Comparison of ENCODE assay signal across 14 mouse cellular contexts in genomic region chr10:121262206-121262605, GRCm38 (mm10).
DNase-seq lines count a peak whose midpoint lies in the region.
"Had no signal": no experiment of that assay in that cellular context is flagged by ENCODE, and none has a peak within 500 bp of the region (broad histone marks: within the 10 kb centered on the region; RNA-seq: fewer than 3 reads in every experiment).

No protein-coding gene starts in this region.

- intact Hi-C loops in left cerebral cortex, postnatal 4 days (cut with DNase I): no loop called here
- intact Hi-C loops in left cerebral cortex, postnatal 25 days (cut with DNase I): no loop called here

- peak; percentile 53 to 59 for DNase-seq in cerebellum, postnatal 10 days
- DNase-seq in cerebellum, postnatal 36 days: no peak
- peak; percentile 19 for DNase-seq in left cerebral cortex, postnatal 4 days
- no peak for DNase-seq in left cerebral cortex, postnatal 25 days (ENCODE audit: low spot score in 2 of 2)
- DNase-seq: adrenal gland, adult 2 months; adrenal gland, adult 8-10 months; adrenal gland, postnatal 10 days; adrenal gland, postnatal 14 days; adrenal gland, postnatal 25 days; adrenal gland, postnatal 36 days; B cell, adult 2 months; cerebellum, adult 11 months; cerebellum, adult 11-12 months; cerebellum, adult 18-20 months had no signal

Comparison
In these comparisons a context has a peak if more than half of its experiments do, and no peak if none do; other contexts are left out.
1. DNase-seq: peak in cerebellum, postnatal 10 days (2 of 2) and left cerebral cortex, postnatal 4 days (single experiment); none in cerebellum, postnatal 36 days (0 of 2) and left cerebral cortex, postnatal 25 days (0 of 2).